Mouse (Mus musculus) limb, embryonic 10.5 days (tissue): ENCODE results near the gene Hspa8. TPM values are rescaled to one million over a fixed set of nuclear protein-coding genes. Genes with fewer than 3 reads are reported as not detected.
"Not testable (repeated sequence)": the region's sequence is repeated elsewhere in the genome, so short reads cannot be mapped to it uniquely, and the experiment has no call there.

Source experiments
- DNase-seq: peaks from one replicate; pipeline ENCODE4 v3.0.0-alpha.2; 2017; ENCODE audit warnings: low spot score
- H3K27ac ChIP-seq: fragments of 300-500 bp; sonication (generic); 2 replicates; pipeline ENCODE4 v1.5.1; 2016; ENCODE audit warnings: mild to moderate bottlenecking
- H3K27me3 ChIP-seq: fragments of 300-500 bp; sonication (generic); 2 replicates; pipeline ENCODE4 v1.6.1; 2016; ENCODE audit warnings: low read depth, mild to moderate bottlenecking; ENCODE audit not compliant: poor library complexity, severe bottlenecking
- H3K36me3 ChIP-seq: fragments of 300-500 bp; sonication (generic); 2 replicates; pipeline ENCODE4 v1.6.1; 2016; ENCODE audit warnings: mild to moderate bottlenecking, moderate library complexity
- H3K4me1 ChIP-seq: fragments of 300-500 bp; sonication (generic); 2 replicates; pipeline ENCODE4 v1.6.1; 2016
- H3K4me3 ChIP-seq: fragments of 300-500 bp; sonication (generic); 2 replicates; pipeline ENCODE4 v1.5.1; 2016; ENCODE audit warnings: mild to moderate bottlenecking, moderate library complexity
- H3K9me3 ChIP-seq: fragments of 300-500 bp; sonication (generic); replicated peaks from 2 replicates; pipeline ENCODE4 v1.6.1; 2016; ENCODE audit warnings: mild to moderate bottlenecking
- WGBS: fragments of 180-500 bp; shearing (Covaris S2); methylation state at CpG from one replicate; pipeline ENCODE4 v1.1.7; 2016; 5-methylcytosine and 5-hydroxymethylcytosine counted together
- polyA plus RNA-seq: library from polyadenylated mRNA; unstranded; fragments of >200 nt; fragmentation: Nextera tagmentation; extraction: Ambion mirVana; gene quantifications from 2 replicates; pipeline ENCODE4 v1.2.1, GENCODE M21; 2016

Hspa8 gene
- polyA plus RNA-seq, 1 experiment from 2014 or later = 3,450 TPM

DNA sequence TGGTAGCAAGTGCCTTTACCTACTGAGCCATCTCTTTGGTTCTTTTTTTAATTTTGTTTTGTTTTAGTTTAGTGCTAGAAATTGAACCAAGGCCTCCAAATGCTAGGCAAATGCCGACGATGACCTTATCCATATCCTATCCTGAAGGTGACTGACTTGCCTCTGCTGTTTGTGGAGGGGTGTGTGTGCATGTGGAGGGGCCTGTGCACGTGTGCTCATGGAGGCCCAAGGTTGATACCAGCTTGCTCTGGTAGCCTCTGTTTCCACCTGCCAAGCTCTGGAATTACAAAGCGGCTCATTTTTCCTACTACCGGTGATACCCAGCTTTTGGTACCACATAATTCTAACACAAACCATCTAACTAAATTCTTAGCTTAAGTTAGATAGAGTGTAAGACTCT is 7.2 kb upstream of the Hspa8 start:
- Histone ChIP-seq H3K9me3 (no peaks in the 10 kb centered on the region), H3K27me3 (no peaks in the 10 kb centered on the region), H3K4me1 (peaks cover 15% of the 10 kb centered on the region), H3K27ac (no peak overlapping the region), H3K36me3 (no peaks in the 10 kb centered on the region), H3K4me3 (no peak overlapping the region)
- 96% methylated on average over 5 of the region's 5 CpGs for WGBS
- no peak for DNase-seq

DNA sequence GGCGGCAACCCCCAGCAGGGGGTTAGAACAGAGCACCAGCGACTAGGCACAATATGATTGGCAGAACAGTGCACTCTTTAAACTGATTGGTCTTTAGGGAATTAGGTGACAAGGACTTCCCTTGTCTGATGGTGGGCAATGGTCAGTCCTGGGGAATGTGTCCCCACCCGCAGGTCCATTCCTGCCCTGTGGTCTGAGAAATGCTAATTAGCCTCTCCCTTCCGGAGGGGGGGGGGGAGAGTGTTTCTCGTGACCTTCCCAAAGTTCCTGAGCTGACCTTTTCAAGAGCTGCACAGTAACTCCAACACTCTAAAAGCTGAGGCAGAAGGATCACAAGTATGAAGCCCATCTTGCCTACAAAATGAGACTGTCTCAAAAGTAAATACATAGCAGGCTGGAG is 6.5 kb upstream of the Hspa8 start:
- H3K9me3 ChIP-seq = no peaks in the 10 kb centered on the region
- no peaks in the 10 kb centered on the region for H3K27me3 ChIP-seq
- no peaks in the 10 kb centered on the region for H3K36me3 ChIP-seq
- no peak overlapping the region for H3K4me3 ChIP-seq
- DNase-seq = no peak
- peak overlapping the region; percentile 19; the same call in 1 of the 2 replicates for H3K27ac ChIP-seq
- peaks cover 22% of the 10 kb centered on the region for H3K4me1 ChIP-seq
- WGBS = 18% methylated on average over 5 of the region's 5 CpGs

DNA sequence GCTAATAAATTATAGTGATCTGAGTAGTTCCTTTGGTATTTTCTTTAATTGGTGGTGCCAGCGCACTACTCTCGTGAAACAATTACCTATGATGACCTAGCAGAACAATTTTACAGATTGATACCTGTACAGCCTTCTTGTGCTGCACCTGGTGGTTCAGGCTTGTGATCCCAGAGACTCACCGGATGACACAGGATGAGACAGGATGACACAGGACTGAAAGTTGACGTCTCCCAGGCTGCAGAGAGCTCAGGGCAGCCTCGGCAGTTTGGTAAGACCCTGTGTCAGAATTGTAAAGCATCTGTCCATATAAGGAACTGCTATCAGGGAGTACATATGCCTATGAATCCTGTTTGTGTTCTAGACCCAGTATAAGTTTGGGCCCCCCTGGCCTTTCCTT is 5.9 kb upstream of the Hspa8 start:
- Histone ChIP-seq H3K36me3 (no peaks in the 10 kb centered on the region), H3K4me3 (no peak overlapping the region), H3K9me3 (no peaks in the 10 kb centered on the region), H3K27ac (no peak overlapping the region), H3K4me1 (peaks cover 23% of the 10 kb centered on the region), H3K27me3 (no peaks in the 10 kb centered on the region)
- DNase-seq = no peak
- WGBS = 62% methylated on average over 5 of the region's 5 CpGs

DNA sequence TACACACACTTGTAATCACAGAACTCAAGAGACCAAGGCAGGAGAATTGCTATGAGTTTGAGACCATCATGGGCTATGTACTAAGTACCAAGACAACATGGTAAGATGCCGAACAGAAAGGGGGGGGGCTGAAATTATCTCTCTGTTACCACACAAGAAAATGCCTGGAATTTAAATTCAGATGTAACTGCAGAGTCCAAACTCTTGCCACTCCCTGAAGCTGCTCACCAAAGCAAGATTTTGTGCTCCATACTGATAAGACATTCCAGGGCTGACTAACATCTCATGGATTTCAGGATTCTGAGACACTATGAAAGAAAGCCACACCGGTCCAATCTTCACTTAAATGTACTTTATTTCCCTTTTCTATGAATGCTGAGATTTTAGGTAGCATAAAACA is 5.2 kb upstream of the Hspa8 start:
- H3K27me3 ChIP-seq = no peaks in the 10 kb centered on the region
- no peak for DNase-seq
- no peak overlapping the region for H3K27ac ChIP-seq
- no peaks in the 10 kb centered on the region for H3K9me3 ChIP-seq
- no peaks in the 10 kb centered on the region for H3K36me3 ChIP-seq
- WGBS = 84% methylated on average over 2 of the region's 2 CpGs
- no peak overlapping the region for H3K4me3 ChIP-seq
- H3K4me1 ChIP-seq = peaks cover 23% of the 10 kb centered on the region

DNA sequence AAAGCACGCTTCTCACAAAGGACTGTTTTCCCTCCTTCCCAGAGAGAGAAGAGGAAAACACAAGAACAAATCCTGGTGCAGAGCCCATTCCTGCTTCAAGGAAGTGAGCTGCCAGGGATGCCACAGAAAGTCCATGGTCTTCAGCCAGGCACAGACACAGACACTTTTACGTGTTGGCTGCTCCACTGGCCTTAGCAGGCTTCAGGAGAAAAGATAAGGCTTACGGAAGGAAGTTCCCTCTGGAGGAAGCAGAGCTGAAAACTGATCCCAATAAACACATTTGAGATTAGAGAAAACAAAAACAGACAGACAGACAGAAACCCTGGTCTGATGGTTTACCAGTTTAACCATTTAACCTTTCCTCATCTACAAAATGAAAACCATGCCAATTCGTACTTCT is 4.7 kb upstream of the Hspa8 start:
- Histone ChIP-seq H3K36me3 (0 out of 2 replicates have a peak, but pooled peaks cover 3% of the 10 kb centered on the region), H3K4me3 (no peak overlapping the region), H3K27me3 (no peaks in the 10 kb centered on the region), H3K4me1 (peaks cover 23% of the 10 kb centered on the region), H3K9me3 (no peaks in the 10 kb centered on the region), H3K27ac (no peak overlapping the region)
- DNase-seq = no peak
- WGBS = 68% methylated on average over 4 of the region's 4 CpGs

DNA sequence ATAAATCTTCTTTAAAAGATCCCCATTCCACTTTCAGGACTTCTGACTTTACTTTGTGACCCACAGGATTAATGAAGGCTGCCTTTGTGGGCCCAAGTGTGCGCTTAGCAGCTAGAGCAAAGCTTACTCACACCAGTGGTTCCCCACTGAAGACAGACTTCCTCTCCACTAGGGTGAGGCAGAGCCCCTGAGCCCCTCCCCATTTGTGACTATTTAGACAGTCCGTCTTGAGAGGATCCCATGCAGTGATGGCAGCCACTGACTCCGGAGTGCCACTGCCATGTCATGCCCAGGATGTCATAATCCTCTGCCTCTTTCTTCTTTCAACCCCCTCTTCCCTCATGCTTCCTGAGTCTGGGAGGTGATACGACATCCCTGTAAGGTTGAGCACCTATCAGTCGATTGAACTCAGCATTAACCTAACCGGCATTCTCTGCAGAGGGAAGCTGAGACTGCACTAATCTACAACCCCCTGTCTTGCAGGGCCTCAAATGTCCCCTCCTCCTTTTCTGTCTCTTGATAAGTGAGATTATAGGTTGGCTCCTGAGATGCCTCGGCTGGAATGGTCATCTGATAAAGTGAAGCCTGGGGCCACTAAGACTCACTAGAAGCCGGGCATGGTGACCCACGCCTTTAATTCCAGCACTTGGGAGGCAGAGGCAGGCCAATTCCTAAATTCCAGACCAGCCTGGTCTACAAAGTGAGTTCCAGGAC is 2.4 kb upstream of the Hspa8 start:
- H3K27ac ChIP-seq = peak overlapping the region; percentile 97
- DNase-seq = no peak

DNA sequence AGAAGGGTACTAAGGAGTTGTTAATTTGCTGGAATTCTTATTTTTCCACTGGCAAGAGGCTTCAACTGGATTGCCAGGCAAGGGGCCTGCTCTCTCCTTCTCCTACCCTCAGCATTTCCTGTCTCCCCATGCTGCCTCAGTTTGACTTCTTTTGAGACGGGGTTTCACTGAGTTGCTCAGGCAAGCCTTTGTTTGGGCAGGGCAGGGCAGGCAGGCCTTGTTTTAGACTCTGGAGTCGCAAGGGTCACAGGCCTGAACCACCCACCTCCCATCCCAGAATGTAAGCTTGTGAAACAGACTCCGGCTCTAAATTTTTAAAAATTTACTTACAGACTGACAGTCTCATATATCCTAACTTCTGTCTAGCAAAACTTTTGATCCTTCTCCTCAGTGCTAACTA is 1.7 kb upstream of the Hspa8 start:
- no peaks in the 10 kb centered on the region for H3K9me3 ChIP-seq
- H3K4me1 ChIP-seq = peaks cover 24% of the 10 kb centered on the region
- peak overlapping the region; percentile 97 for H3K27ac ChIP-seq
- WGBS = 53% methylated on average over 3 of the region's 3 CpGs
- H3K27me3 ChIP-seq = no peaks in the 10 kb centered on the region
- no peak for DNase-seq
- peaks cover 25% of the 10 kb centered on the region for H3K36me3 ChIP-seq
- no peak overlapping the region for H3K4me3 ChIP-seq

More for the DNA sequence above, 2.4 kb upstream of the Hspa8 start:
- H3K27me3 ChIP-seq = no peaks in the 10 kb centered on the region
- H3K4me1 ChIP-seq = peaks cover 23% of the 10 kb centered on the region
- H3K9me3 ChIP-seq = no peaks in the 10 kb centered on the region
- 83% methylated on average over 9 of the region's 9 CpGs for WGBS
- peaks cover 18% of the 10 kb centered on the region for H3K36me3 ChIP-seq
- no peak overlapping the region for H3K4me3 ChIP-seq

DNA sequence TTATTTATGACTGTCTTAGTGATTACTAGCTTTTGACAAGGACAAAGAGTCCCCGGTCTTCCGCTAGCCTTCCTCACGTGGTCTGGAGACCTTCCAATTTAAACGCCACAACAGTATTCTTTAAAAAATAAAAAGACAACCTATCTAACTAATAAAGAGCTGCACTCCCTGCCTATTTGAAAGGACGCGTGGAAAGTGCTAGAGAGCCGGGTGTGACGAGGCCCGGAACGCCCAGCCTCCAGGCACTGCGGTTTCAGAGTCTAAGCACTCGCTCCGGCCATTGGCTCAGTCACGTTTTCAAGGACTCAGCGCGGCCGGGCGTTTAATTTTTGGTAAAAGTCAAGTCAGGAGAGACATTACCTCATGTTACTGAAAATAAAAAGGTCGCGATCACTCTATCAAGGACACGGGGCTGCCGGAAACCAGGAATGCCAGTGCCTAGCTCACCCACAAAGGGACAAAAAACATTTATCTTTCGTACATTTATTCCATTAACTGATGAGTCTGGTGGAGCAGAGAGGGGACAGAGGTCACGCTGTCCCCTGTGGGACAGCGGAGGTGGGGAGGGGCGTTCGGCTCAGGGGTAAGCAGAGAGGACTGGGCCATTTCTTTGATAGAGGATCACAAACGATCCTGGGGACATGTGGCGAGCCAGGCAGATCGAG is 815 bp upstream of the Hspa8 start:
- peaks cover 34% of the 10 kb centered on the region for H3K36me3 ChIP-seq
- peaks cover 20% of the 10 kb centered on the region for H3K4me1 ChIP-seq
- 4% methylated on average over 30 of the region's 30 CpGs for WGBS
- peak overlapping the region; percentile 87 for H3K4me3 ChIP-seq
- no peaks in the 10 kb centered on the region for H3K27me3 ChIP-seq
- no peaks in the 10 kb centered on the region for H3K9me3 ChIP-seq
- DNase-seq = peak; percentile 83
- H3K27ac ChIP-seq = peak overlapping the region; percentile 97

DNA sequence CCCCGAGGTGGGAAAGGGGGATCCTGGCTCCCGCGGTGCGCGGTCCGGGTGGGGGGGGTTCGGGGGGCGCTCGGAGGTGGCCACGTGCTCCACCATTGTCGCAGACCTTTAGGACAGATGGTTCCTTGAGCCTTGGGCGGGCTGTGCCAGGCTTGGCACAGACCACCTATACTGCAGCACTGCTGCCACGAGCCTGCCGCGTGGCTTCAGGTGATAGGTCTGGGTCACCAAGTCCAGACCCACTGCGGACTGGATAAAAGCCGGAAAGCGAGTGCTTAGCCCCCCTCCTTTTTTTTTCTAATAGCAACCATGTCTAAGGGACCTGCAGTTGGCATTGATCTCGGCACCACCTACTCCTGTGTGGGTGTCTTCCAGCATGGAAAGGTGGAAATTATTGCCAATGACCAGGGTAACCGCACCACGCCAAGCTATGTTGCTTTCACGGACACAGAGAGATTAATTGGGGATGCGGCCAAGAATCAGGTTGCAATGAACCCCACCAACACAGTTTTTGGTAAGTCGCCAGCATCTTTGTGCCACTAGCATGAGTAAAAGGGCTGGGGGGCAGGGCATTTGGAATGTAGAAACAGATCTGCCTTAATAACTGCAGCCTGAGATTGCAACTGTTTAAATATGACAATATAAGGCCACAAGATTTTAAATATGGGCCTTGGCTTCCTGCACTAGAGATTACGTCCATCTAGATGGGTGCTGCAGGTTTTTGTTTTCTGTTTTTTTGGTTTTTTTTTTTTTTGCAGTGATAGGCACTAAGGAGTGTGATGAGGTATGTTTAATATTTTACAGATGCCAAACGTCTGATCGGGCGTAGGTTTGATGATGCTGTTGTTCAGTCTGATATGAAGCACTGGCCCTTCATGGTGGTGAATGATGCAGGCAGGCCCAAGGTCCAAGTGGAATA is 1.1 kb downstream of the Hspa8 start:
- 1% methylated on average over 28 of the region's 28 CpGs for WGBS
- Histone ChIP-seq H3K27ac (peak overlapping the region; percentile 97), H3K4me3 (peak overlapping the region; percentile 87), H3K4me1 (peaks cover 22% of the 10 kb centered on the region), H3K36me3 (peaks cover 53% of the 10 kb centered on the region)
- DNase-seq = peak; percentile 65
- H3K27me3 ChIP-seq, H3K9me3 ChIP-seq: not testable (repeated sequence)

DNA sequence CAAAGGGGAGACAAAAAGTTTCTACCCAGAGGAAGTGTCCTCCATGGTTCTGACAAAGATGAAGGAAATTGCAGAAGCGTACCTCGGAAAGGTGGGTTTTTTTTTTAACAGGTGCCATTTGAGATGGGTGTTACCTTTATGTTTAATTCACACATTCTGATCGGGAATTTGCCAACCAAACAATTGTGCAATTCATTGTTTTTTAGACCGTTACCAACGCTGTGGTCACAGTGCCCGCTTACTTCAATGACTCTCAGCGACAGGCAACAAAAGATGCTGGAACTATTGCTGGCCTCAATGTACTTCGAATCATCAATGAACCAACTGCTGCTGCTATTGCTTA is 1.7 kb downstream of the Hspa8 start:
- Histone ChIP-seq H3K4me1 (peaks cover 27% of the 10 kb centered on the region), H3K36me3 (peaks cover 59% of the 10 kb centered on the region), H3K4me3 (peak overlapping the region; percentile 87)
- not testable (repeated sequence) for H3K27ac ChIP-seq, H3K9me3 ChIP-seq, H3K27me3 ChIP-seq, DNase-seq
- 9% methylated on average over 8 of the region's 8 CpGs for WGBS

DNA sequence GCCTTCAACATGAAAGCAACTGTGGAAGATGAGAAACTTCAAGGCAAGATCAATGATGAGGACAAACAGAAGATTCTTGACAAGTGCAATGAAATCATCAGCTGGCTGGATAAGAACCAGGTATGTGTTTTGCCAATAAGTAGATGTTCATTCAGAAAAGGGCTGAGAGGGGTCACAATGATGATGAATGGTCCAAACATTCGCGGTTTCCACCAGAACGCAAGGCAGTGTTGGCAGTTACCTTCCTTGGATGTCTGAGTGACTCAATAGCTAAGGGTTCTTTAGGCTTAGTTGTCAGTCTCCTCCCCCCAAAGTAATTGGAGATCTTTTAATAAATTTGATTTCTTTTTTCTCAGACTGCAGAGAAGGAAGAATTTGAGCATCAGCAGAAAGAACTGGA is 3.8 kb downstream of the Hspa8 start:
- 74% methylated on average over 3 of the region's 3 CpGs for WGBS
- not testable (repeated sequence) for DNase-seq, H3K27me3 ChIP-seq, H3K9me3 ChIP-seq, H3K27ac ChIP-seq
- Histone ChIP-seq H3K4me1 (peaks cover 12% of the 10 kb centered on the region; the same call in 1 of the 2 replicates), H3K4me3 (0 out of 2 replicates have a peak overlapping the region, but pooled peaks have one; percentile 10), H3K36me3 (peaks cover 64% of the 10 kb centered on the region)

DNA sequence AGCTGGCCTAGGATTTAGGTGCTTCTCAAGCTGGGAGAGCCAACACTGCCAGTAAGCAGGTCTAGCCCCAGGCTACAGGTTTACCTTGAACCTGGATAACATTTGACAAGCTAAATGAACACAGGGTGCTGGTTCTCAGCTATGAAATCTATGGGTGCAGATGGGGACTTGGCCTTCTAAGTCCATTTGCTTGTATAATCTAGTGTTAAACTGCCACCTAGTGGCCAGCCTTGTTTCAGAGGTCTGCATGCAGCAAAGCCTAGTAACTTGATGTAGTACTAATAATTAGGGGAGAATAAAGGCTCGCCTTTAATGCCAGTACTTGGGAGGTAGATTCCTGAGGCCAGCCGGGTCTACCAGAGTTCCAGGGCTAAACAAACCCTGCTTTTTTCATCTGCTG is 4.5 kb downstream of the Hspa8 start:
- peaks cover 64% of the 10 kb centered on the region for H3K36me3 ChIP-seq
- DNase-seq = peak; percentile 61
- peaks cover 12% of the 10 kb centered on the region; the same call in 1 of the 2 replicates for H3K4me1 ChIP-seq
- H3K27me3 ChIP-seq = no peaks in the 10 kb centered on the region
- 0 out of 2 replicates have a peak overlapping the region, but pooled peaks have one; percentile 5 for H3K4me3 ChIP-seq
- H3K9me3 ChIP-seq = no peaks in the 10 kb centered on the region
- 38% methylated on average over 2 of the region's 2 CpGs for WGBS
- no peak overlapping the region for H3K27ac ChIP-seq
